Mouse (Mus musculus) testis, adult 2 months (tissue): ENCODE data around the gene Cd300lb.

Experiments
- CTCF ChIP-seq: fragments of 200-500 bp; IDR thresholded peaks from 2 replicates; pipeline ENCODE4 v1.5.1; 2012; ENCODE audit warnings: low read depth, mild to moderate bottlenecking, inconsistent platforms, low read length, moderate library complexity; ENCODE audit not compliant: control insufficient read depth, insufficient read depth, insufficient replicate concordance
- POLR2A ChIP-seq: fragments of 200-500 bp; IDR thresholded peaks from 2 replicates; pipeline ENCODE4 v1.6.1; 2012; ENCODE audit warnings: low read depth, mild to moderate bottlenecking, inconsistent platforms, low read length, moderate library complexity; ENCODE audit not compliant: control insufficient read depth

GRCm38 (mm10) chr11:114874226-114875145, 59.7 kb downstream of the Cd300lb start:
- no peak for TF ChIP-seq POLR2A
- TF ChIP-seq CTCF = no peak
